Mouse (Mus musculus) erythroblast, embryonic 14.5 days (primary cell): ENCODE results near the gene Ahcyl1. TPM values are rescaled to one million over a fixed set of nuclear protein-coding genes. Genes with fewer than 3 reads are reported as not detected.

Experiments used
- H3K27me3 ChIP-seq: 2 replicates; pipeline ENCODE4 v1.6.1; 2012; ENCODE audit warnings: inconsistent platforms; ENCODE audit not compliant: control insufficient read depth
- H3K36me3 ChIP-seq: 2 replicates; pipeline ENCODE4 v1.6.1; 2012; ENCODE audit warnings: mild to moderate bottlenecking, inconsistent platforms; ENCODE audit not compliant: control insufficient read depth
- H3K4me1 ChIP-seq: 2 replicates; pipeline ENCODE4 v1.6.1; 2012; ENCODE audit warnings: inconsistent platforms; ENCODE audit not compliant: control insufficient read depth
- H3K4me3 ChIP-seq: replicated peaks from 2 replicates; pipeline ENCODE3; 2012; ENCODE audit warnings: moderate library complexity, mild to moderate bottlenecking, inconsistent platforms
- H3K9me3 ChIP-seq: 2 replicates; pipeline ENCODE4 v1.6.1; 2012; ENCODE audit warnings: low read length, inconsistent platforms, mixed read lengths; ENCODE audit not compliant: control insufficient read depth
- GATA1 ChIP-seq: IDR thresholded peaks from 2 replicates; pipeline ENCODE4 v1.6.1; 2012; ENCODE audit warnings: low read length, inconsistent platforms, mixed read lengths
- TAL1 ChIP-seq: IDR thresholded peaks from 3 replicates; pipeline ENCODE4 v1.6.1; 2012; ENCODE audit warnings: low read length, inconsistent platforms, mixed read lengths
- polyA plus RNA-seq: library from polyadenylated mRNA; stranded (reverse); fragments of >175 nt; gene quantifications from 2 replicates; pipeline ENCODE4 v1.2.3, GENCODE M21; 2012

The Ahcyl1 gene
- polyA plus RNA-seq, result 0.44 TPM in 2 replicates

DNA sequence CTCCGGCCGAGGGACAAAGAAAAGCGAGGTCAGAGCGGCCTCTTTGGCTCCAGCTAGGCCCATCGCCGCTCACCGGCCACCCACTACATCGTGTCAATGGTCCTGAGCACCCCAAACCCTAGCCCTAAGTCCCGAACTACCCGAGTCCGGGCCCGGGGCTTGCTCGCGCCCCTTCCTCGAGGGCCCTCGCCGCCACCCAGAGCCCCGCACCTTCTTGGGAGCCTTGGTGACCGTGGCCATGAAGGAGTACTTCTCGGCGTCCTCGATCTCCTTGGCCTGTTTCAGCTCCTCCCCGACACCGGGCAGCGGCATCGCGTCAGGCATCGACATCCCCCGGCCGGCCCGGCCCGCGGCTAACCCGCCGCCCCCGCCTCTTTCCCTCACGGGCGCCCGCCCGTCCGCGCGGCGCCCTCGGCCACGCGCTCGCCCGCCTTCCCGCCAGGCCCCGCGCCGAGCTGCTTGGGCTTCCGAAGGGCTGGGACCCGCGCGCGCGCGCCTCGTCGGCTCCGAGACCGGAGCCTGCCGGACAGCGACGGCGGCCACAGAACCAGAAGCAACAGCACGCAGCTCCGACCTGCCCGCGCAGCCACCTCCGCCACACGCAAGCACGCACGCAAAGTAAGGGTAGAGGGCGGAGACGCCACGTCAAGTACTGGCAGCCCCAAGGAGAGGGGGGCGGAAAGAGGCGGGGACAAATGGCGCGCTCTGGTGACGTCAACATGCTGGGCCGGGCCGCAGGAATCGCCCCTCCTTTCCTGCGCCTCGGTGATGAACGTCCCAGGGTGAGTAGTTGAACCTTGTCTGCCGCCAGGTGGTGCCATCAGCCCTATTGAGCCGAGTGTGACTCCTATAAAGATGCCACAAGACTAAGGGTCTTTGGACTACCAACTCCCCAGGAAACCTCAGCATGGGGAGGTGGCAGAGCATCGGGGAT lies at the start of gene Ahcyl1:
TSS of gene Ahcyl1 (minus strand) at position 613 of the 934 bp plus-strand sequence.
- peaks cover 4% of the 10 kb centered on the region for H3K36me3 ChIP-seq
- TF ChIP-seq GATA1, result no peak
- TF ChIP-seq TAL1, result no peak
- no peaks in the 10 kb centered on the region for H3K9me3 ChIP-seq
- H3K4me3 ChIP-seq, result peak within 1 kb of the TSS; percentile 77
- peaks cover 33% of the 10 kb centered on the region for H3K4me1 ChIP-seq
- H3K27me3 ChIP-seq, result no peaks in the 10 kb centered on the region; the same call in 1 of the 2 replicates

DNA sequence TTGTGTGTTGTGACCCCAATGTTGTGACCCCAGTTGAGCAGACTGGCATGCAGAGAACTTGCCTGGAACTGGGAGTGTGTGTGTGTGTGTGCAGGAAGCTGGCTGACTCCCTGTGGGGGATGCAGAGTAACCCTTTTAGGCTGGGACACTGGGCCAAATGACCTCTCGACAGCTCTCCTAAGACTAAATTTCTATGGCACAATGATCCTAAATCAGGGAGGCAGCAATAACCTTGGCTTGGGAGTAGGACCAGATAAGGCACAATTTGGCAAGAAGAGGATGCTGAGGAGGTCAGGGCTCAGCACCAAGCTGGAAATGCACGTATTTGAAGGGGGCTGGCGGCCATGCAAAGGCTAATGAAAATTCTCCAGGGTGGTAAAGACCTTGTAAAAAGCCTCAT lies 49.7 kb upstream of the Ahcyl1 start:
- no peak for TF ChIP-seq TAL1
- Histone ChIP-seq H3K9me3 (no peaks in the 10 kb centered on the region), H3K4me3 (no peak overlapping the region), H3K27me3 (no peaks in the 10 kb centered on the region), H3K36me3 (peaks cover 7% of the 10 kb centered on the region; the same call in 1 of the 2 replicates), H3K4me1 (no peaks in the 10 kb centered on the region)

DNA sequence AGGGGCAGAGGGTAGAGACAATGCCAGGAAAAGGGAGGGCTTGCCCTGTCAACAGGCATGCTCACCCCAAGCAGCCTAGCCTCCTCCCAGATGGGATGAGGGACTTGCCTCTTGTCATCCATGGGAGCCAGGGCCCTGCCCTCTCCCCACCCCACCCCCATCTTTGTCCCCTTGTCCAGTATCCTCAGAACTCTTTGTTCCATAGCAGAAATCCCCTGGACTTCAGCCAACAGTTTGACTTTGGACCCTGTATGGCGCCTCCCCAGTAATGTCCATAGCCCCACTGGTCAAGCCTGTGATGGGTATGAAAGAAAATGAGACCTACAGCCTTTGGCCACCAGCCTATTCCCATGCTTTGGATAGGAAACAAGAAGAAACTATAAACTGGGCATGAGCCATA lies 47.3 kb upstream of the Ahcyl1 start:
- H3K36me3 ChIP-seq, result peaks cover 7% of the 10 kb centered on the region; the same call in 1 of the 2 replicates
- H3K4me1 ChIP-seq, result no peaks in the 10 kb centered on the region
- no peaks in the 10 kb centered on the region for H3K9me3 ChIP-seq
- no peak for TF ChIP-seq GATA1
- no peak for TF ChIP-seq TAL1
- no peak overlapping the region for H3K4me3 ChIP-seq
- H3K27me3 ChIP-seq, result no peaks in the 10 kb centered on the region

DNA sequence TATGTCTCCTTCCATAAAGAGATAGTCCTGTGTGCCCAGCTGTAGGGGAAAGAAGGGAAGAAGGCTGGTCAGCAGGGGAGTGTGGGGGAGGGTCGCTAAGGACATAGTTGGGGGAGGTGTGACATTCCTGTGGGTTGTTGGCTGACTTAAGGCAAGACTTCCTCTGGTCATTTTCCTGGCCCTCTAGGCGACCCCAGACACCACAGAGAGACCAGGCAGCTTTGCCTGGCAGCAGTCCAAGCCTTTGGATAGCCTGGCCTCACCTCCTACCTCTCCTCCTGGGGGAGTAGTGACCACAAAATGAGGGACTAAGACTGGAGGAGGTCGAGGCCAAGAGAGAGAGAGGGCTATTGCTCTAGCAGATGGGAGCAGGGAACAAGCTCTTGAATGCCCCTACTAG lies 46.7 kb upstream of the Ahcyl1 start:
- no peaks in the 10 kb centered on the region for H3K4me1 ChIP-seq
- peaks cover 7% of the 10 kb centered on the region; the same call in 1 of the 2 replicates for H3K36me3 ChIP-seq
- TF ChIP-seq TAL1 (no peak), GATA1 (no peak)
- no peaks in the 10 kb centered on the region for H3K27me3 ChIP-seq
- no peaks in the 10 kb centered on the region for H3K9me3 ChIP-seq
- no peak overlapping the region for H3K4me3 ChIP-seq

DNA sequence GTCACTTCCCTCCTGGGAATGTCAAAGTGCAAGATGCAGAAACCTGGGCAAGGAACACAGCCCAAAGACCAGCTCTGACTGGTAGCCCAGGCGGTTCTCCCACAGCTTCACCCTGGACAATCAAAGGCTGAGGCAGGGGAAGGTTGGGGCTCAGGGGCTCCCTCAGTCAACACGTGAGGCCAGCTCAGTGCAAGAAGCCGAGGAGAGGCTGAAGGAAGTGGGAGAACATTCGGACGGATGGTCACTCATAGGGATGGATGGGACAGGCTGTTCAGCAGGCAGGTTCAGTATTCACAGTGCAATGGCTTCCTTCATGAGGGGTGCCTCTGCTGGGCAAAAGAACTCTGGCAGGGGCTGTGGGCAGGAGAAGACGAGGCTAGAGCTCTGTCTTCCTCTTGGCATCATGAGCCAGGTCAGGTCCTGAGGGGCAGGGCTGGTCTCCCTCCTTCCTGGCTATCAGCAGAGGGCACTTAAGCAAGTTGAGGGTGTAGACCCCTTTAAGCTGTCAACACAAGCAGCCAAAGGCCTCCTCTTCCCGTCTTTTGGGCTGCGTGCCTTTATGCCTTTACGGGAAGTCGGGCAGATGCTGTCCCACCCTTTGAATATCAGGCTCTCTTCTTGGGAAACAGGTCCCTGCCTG lies 45.8 kb upstream of the Ahcyl1 start:
- H3K36me3 ChIP-seq, result peaks cover 7% of the 10 kb centered on the region; the same call in 1 of the 2 replicates
- no peaks in the 10 kb centered on the region for H3K9me3 ChIP-seq
- H3K4me3 ChIP-seq, result no peak overlapping the region
- no peaks in the 10 kb centered on the region for H3K27me3 ChIP-seq
- TF ChIP-seq TAL1 (no peak), GATA1 (no peak)
- no peaks in the 10 kb centered on the region for H3K4me1 ChIP-seq

DNA sequence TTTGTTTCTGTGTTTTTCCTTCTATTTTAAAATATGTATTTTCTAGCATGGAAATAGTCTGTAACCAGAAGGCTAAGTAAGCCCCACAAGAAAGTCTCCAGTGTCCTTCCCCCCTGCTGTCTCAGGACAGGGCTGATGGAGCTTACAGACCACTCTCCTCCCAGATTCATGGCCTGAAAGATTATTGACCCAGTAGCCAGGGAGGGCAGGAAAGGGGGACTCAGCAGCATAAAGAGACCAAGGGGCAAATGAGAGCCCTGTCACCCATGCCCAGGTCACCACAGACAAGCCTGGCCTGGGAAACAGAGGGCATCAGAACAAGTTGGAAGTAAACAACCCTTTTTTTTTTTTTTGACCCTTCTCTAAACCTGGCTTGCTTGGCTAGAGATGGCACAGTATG lies 45.0 kb upstream of the Ahcyl1 start:
- Histone ChIP-seq H3K27me3 (no peaks in the 10 kb centered on the region), H3K4me3 (no peak overlapping the region), H3K36me3 (peaks cover 7% of the 10 kb centered on the region; the same call in 1 of the 2 replicates), H3K9me3 (no peaks in the 10 kb centered on the region), H3K4me1 (no peaks in the 10 kb centered on the region)
- TF ChIP-seq GATA1, result no peak
- TF ChIP-seq TAL1, result no peak

DNA sequence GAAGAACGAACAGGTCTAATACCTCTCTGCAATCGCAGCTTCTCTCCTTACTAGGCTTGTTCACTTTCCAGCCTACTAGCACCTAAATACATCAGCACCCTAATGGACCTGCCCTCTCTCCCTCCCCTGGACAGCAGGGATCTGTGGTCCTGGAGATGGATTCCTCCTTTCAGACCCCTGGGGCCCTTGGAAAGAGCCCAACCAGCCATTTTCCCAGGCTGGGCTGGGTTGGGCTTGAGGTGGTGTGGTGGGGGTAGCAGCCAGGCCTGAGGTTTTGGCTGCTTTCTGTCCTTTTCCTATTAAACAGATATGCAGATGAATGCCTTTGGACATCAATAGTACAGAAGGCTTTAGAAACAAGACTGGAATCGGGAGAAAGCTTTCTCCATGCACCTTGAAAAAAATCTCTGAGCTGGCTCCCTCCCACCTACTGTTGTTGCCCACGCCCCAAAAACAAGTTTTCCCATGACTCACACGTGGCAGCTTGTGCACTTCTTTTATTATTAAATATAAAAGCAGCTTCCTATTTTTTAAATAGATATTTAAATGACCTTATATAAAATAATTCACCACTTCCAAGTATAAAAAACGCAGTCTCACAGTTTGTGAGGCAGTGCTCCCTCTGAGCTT lies 44.3 kb upstream of the Ahcyl1 start:
- Histone ChIP-seq H3K36me3 (peaks cover 3% of the 10 kb centered on the region; the same call in 1 of the 2 replicates), H3K9me3 (no peaks in the 10 kb centered on the region), H3K4me3 (no peak overlapping the region), H3K27me3 (no peaks in the 10 kb centered on the region), H3K4me1 (no peaks in the 10 kb centered on the region)
- no peak for TF ChIP-seq TAL1
- TF ChIP-seq GATA1, result no peak

DNA sequence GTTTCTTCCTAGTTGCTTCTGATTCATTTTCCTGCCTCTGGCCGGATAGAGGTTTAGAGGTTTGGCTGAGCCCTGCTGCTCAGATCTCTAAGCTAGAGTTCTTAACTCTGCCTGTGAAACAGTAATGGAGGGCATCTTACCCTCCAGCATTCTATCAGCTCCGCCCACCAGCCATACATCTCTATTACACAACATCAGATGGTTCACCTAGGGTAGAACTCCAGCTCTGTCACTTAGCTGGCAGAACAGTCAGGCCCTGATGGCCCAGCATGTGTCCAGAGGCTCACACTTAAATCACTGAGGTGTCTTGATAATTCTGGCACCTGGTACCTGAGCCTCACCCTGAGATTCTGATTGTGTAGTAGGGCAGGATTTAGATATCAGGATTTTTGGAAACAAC lies 43.6 kb upstream of the Ahcyl1 start:
- no peak overlapping the region for H3K4me3 ChIP-seq
- TF ChIP-seq TAL1, result no peak
- TF ChIP-seq GATA1, result no peak
- H3K9me3 ChIP-seq, result no peaks in the 10 kb centered on the region
- H3K36me3 ChIP-seq, result peaks cover 3% of the 10 kb centered on the region; the same call in 1 of the 2 replicates
- H3K4me1 ChIP-seq, result no peaks in the 10 kb centered on the region
- H3K27me3 ChIP-seq, result no peaks in the 10 kb centered on the region

DNA sequence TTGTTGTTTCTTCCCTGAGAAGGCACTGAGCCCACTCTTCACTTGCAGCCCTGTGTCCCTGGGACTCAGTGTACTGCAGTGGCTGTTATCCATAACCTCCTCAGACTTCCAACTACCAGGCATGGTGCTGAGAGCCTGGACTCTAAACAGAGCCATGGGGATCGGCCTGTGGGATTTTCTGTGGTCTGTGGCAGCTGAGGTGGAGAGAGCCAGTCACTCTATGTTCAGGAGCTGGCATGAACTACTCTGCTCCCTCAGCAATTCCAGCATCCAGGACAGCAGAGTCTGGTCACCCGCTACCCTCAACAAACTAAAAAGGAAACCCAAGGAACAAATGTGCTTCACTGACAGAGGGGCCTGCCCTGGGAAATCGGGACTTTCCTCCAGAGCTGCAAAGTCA lies 43.1 kb upstream of the Ahcyl1 start:
- TF ChIP-seq GATA1, result no peak
- no peak for TF ChIP-seq TAL1
- H3K4me3 ChIP-seq, result no peak overlapping the region
- no peaks in the 10 kb centered on the region for H3K4me1 ChIP-seq
- H3K9me3 ChIP-seq, result no peaks in the 10 kb centered on the region
- H3K27me3 ChIP-seq, result no peaks in the 10 kb centered on the region
- peaks cover 3% of the 10 kb centered on the region; the same call in 1 of the 2 replicates for H3K36me3 ChIP-seq
